Mouse (Mus musculus): ENCODE results near the gene Setd3. TPM values are rescaled to one million over a fixed set of nuclear protein-coding genes. Genes with fewer than 3 reads are reported as not detected.

Setd3 gene
- polyA plus RNA-seq, 1 experiment = 37.9 TPM

DNA sequence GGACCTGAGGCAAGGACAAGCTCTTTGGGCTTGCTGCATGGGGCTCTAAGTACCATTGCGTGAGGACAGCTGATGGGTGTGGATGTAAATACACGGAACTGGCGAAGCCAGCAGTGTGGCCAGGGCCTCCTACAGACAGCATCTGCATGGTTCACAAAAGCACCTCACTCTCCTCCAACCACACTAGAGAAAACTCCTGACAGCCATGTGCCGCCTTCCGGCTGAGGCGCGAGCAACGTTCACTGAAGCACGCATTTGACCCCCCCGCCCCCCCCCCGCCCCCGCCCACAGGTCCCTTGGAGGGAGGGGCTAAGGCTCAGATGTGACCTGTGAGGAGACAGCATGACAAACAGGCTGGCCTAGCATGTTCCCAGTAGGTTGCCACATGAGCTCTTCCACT, 25.9 kb upstream of the Setd3 start:
- TF ChIP-seq CTCF (IDR thresholded peaks at IDR 0.05; ENCODE audit: control insufficient read depth, insufficient read depth, insufficient replicate concordance, low read depth, low read length) (no peak), POLR2A (IDR thresholded peaks at IDR 0.05; ENCODE audit: control insufficient read depth, low read depth, low read length) (no peak)
- Histone ChIP-seq H3K4me1 (ENCODE audit: control insufficient read depth, insufficient read depth, low read length) (no peaks in the 10 kb centered on the region), H3K27me3 (ENCODE audit: control insufficient read depth, insufficient read depth, low read length) (no peaks in the 10 kb centered on the region), H3K4me3 (ENCODE audit: control insufficient read depth, low read depth, low read length) (no peak overlapping the region), H3K36me3 (ENCODE audit: control insufficient read depth, insufficient read depth, low read length) (peaks cover 2% of the 10 kb centered on the region; the same call in 1 of the 2 replicates), H3K27ac (ENCODE audit: control insufficient read depth, insufficient read depth, low read depth, low read length) (no peak overlapping the region)

DNA sequence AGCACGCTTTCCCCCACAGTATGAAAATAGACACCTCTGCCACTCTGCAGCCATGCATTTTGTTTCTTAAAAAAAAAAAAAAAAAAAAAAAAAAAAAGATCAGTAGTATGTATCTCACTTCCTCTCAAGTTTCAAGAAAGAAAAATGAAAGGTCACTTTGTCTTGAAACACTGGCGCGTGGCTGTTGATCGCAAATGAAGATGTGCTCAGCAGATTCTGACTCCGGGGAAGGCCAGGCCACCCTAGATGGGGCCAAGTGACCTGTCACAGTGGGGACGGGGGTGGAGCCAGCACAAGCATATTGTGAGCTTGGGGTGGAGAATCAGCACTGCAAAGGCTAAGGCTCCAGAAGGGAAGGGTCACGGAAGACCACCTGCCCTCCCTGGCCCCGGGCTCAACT, 24.8 kb upstream of the Setd3 start:
- TF ChIP-seq CTCF (IDR thresholded peaks at IDR 0.05; ENCODE audit: control insufficient read depth, insufficient read depth, insufficient replicate concordance, low read depth, low read length) (no peak), POLR2A (IDR thresholded peaks at IDR 0.05; ENCODE audit: control insufficient read depth, low read depth, low read length) (no peak)
- Histone ChIP-seq H3K4me1 (ENCODE audit: control insufficient read depth, insufficient read depth, low read length) (no peaks in the 10 kb centered on the region), H3K27ac (ENCODE audit: control insufficient read depth, insufficient read depth, low read depth, low read length) (no peak overlapping the region), H3K36me3 (ENCODE audit: control insufficient read depth, insufficient read depth, low read length) (peaks cover 5% of the 10 kb centered on the region), H3K27me3 (ENCODE audit: control insufficient read depth, insufficient read depth, low read length) (no peaks in the 10 kb centered on the region), H3K4me3 (ENCODE audit: control insufficient read depth, low read depth, low read length) (no peak overlapping the region)

DNA sequence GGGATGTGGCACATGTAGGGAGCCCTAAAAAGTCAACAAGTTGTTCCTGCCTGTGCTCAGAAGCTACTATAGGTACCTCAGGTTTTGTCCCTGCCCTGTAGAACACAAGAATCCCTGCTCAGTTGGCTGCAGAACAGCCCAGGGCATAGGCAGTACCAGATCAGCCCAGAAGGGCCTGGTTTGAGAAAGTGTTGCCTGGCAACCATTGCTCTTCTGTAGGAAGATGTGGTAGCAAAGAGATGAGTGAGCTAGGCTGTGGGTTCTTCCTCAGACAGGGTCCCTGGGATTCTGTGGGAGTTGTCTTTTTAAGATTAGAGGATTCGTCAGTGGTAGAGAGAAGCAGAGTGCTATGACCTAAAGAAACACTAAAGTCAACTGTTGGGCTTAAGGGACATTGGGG, 21.0 kb upstream of the Setd3 start:
- Histone ChIP-seq H3K27me3 (ENCODE audit: control insufficient read depth, insufficient read depth, low read length) (no peaks in the 10 kb centered on the region), H3K4me3 (ENCODE audit: control insufficient read depth, low read depth, low read length) (no peak overlapping the region), H3K4me1 (ENCODE audit: control insufficient read depth, insufficient read depth, low read length) (no peaks in the 10 kb centered on the region), H3K36me3 (ENCODE audit: control insufficient read depth, insufficient read depth, low read length) (peaks cover 6% of the 10 kb centered on the region), H3K27ac (ENCODE audit: control insufficient read depth, insufficient read depth, low read depth, low read length) (no peak overlapping the region)
- TF ChIP-seq CTCF (IDR thresholded peaks at IDR 0.05; ENCODE audit: control insufficient read depth, insufficient read depth, insufficient replicate concordance, low read depth, low read length) (no peak), POLR2A (IDR thresholded peaks at IDR 0.05; ENCODE audit: control insufficient read depth, low read depth, low read length) (no peak)

DNA sequence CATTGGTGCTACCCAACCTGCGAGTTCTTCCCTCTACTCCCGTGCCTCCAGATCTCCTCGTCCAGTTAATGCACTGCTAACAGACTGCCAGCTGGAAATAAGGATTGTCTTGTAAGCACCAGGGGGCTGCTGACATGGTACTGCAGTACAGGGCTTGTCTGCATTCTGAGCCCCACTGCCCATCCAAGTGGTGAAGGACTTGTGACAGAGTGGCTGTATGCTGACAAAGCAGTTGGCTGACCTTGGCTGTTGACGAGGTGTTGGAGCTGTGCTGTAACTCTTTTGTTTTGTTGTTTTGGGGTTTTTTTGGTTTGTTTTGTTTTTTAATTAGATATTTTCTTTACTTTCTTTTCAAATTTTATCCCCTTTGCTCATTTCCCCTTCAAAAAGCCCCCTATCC, 19.3 kb upstream of the Setd3 start:
- peaks cover 6% of the 10 kb centered on the region for H3K36me3 ChIP-seq (ENCODE audit: control insufficient read depth, insufficient read depth, low read length)
- H3K27me3 ChIP-seq (ENCODE audit: control insufficient read depth, insufficient read depth, low read length) = no peaks in the 10 kb centered on the region
- H3K4me3 ChIP-seq (ENCODE audit: control insufficient read depth, low read depth, low read length) = no peak overlapping the region
- H3K27ac ChIP-seq (ENCODE audit: control insufficient read depth, insufficient read depth, low read depth, low read length) = no peak overlapping the region
- H3K4me1 ChIP-seq (ENCODE audit: control insufficient read depth, insufficient read depth, low read length) = no peaks in the 10 kb centered on the region
- TF ChIP-seq POLR2A (IDR thresholded peaks at IDR 0.05; ENCODE audit: control insufficient read depth, low read depth, low read length) = no peak
- no peak for TF ChIP-seq CTCF (IDR thresholded peaks at IDR 0.05; ENCODE audit: control insufficient read depth, insufficient read depth, insufficient replicate concordance, low read depth, low read length)

DNA sequence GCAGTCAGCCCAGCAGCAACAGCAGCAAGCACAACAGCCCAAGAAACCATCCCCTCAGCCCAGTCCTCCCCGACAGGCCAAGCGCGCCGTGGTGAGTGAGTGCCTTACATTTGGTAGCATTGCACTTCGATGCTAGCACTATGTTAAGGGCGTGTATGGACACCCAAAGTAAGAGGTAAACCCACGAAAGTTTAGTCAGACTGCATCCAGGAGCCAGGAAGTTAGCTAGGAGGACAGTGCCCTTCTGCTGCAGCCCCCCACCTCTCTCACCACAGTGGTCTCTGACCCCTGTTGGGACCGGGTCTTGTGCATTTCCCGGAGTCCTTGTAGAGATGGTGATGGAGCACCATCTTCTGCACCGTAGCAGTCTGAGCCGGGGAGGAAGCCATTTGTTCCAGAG, 16.6 kb upstream of the Setd3 start:
- no peaks in the 10 kb centered on the region for H3K27me3 ChIP-seq (ENCODE audit: control insufficient read depth, insufficient read depth, low read length)

DNA sequence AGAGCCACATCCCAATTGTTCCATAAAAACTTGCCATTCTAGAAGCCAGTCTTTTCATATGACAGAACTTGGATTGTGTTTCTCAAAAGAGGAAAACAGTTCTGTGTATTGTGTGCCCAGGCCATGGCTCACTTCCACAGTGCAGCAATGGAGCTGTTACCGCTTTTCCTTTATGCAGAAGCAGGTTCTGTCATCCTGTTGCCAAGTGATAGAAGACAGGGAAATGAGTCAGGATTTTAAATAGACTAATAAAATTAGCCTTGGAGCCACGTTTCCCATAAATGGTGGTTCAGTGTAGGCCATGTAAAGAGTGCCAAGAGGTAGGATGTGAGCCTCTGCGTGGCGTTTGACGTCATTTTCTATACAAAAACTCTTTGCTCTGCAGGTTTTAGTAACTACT, 14.8 kb upstream of the Setd3 start:
- no peak for TF ChIP-seq POLR2A (IDR thresholded peaks at IDR 0.05; ENCODE audit: control insufficient read depth, low read depth, low read length)
- TF ChIP-seq CTCF (IDR thresholded peaks at IDR 0.05; ENCODE audit: control insufficient read depth, insufficient read depth, insufficient replicate concordance, low read depth, low read length) = no peak
- no peaks in the 10 kb centered on the region for H3K4me1 ChIP-seq (ENCODE audit: control insufficient read depth, insufficient read depth, low read length)
- no peak overlapping the region for H3K27ac ChIP-seq (ENCODE audit: control insufficient read depth, insufficient read depth, low read depth, low read length)
- H3K27me3 ChIP-seq (ENCODE audit: control insufficient read depth, insufficient read depth, low read length) = no peaks in the 10 kb centered on the region
- peaks cover 6% of the 10 kb centered on the region for H3K36me3 ChIP-seq (ENCODE audit: control insufficient read depth, insufficient read depth, low read length)
- no peak overlapping the region for H3K4me3 ChIP-seq (ENCODE audit: control insufficient read depth, low read depth, low read length)

More for the DNA sequence above, 16.6 kb upstream of the Setd3 start:
- H3K4me1 ChIP-seq (ENCODE audit: control insufficient read depth, insufficient read depth, low read length) = no peaks in the 10 kb centered on the region
- H3K36me3 ChIP-seq (ENCODE audit: control insufficient read depth, insufficient read depth, low read length) = peaks cover 8% of the 10 kb centered on the region
- H3K4me3 ChIP-seq (ENCODE audit: control insufficient read depth, low read depth, low read length) = no peak overlapping the region
- no peak for TF ChIP-seq POLR2A (IDR thresholded peaks at IDR 0.05; ENCODE audit: control insufficient read depth, low read depth, low read length)
- TF ChIP-seq CTCF (IDR thresholded peaks at IDR 0.05; ENCODE audit: control insufficient read depth, insufficient read depth, insufficient replicate concordance, low read depth, low read length) = no peak
- H3K27ac ChIP-seq (ENCODE audit: control insufficient read depth, insufficient read depth, low read depth, low read length) = no peak overlapping the region

DNA sequence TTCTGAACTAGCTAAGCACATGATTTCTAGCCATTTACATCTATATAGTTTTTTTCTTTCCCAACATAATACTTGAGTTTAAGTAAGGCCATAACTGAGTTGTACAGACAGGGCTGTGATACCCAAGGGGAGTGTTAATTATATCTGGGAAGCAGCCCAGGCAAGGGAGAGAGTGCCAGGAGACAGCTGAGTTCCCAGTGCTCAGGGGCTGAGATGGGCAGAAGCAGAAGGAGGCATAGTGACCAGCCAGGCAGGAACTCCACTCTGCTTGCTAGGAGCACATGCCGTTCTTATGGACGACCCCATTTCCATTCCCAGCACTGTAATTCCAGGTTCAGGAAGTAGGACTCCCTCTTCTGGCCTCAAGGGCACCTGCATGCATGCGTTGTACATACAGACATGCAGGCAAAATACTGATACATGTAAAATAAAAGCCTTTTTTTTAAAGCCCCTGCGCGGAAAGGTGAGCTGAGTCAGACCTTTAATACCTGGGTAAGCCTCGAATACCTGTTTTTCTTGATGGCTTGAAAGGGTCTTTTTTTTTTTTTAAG, 8.5 kb upstream of the Setd3 start:
- Histone ChIP-seq H3K36me3 (ENCODE audit: control insufficient read depth, insufficient read depth, low read length) (peaks cover 4% of the 10 kb centered on the region), H3K27ac (ENCODE audit: control insufficient read depth, insufficient read depth, low read depth, low read length) (no peak overlapping the region), H3K4me1 (ENCODE audit: control insufficient read depth, insufficient read depth, low read length) (no peaks in the 10 kb centered on the region), H3K27me3 (ENCODE audit: control insufficient read depth, insufficient read depth, low read length) (no peaks in the 10 kb centered on the region), H3K4me3 (ENCODE audit: control insufficient read depth, low read depth, low read length) (no peak overlapping the region)
- no peak for TF ChIP-seq POLR2A (IDR thresholded peaks at IDR 0.05; ENCODE audit: control insufficient read depth, low read depth, low read length)
- no peak for TF ChIP-seq CTCF (IDR thresholded peaks at IDR 0.05; ENCODE audit: control insufficient read depth, insufficient read depth, insufficient replicate concordance, low read depth, low read length)

DNA sequence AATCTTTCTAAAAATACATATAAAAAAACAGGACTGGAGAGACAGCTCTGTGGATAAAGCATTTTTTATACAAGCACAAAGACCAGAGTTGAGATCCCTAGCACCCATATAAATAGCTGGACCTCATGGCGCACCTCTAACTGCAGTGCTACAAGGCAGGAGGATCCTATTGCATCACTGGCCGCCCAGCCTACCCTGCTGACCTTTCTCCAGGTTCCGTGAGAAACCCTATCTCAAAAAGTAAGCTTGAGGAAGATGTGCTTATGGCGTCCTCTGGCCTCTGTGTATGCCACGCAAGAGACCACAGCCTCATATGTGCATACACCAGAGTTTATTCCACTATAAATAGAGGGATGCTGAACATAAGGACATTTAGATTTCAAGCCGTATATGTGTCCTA, 2.6 kb upstream of the Setd3 start:
- H3K4me3 ChIP-seq (ENCODE audit: control insufficient read depth, low read depth, low read length) = no peak overlapping the region
- H3K36me3 ChIP-seq (ENCODE audit: control insufficient read depth, insufficient read depth, low read length) = no peaks in the 10 kb centered on the region
- H3K27me3 ChIP-seq (ENCODE audit: control insufficient read depth, insufficient read depth, low read length) = no peaks in the 10 kb centered on the region
- no peak for TF ChIP-seq CTCF (IDR thresholded peaks at IDR 0.05; ENCODE audit: control insufficient read depth, insufficient read depth, insufficient replicate concordance, low read depth, low read length)
- TF ChIP-seq POLR2A (IDR thresholded peaks at IDR 0.05; ENCODE audit: control insufficient read depth, low read depth, low read length) = no peak
- H3K27ac ChIP-seq (ENCODE audit: control insufficient read depth, insufficient read depth, low read depth, low read length) = no peak overlapping the region
- H3K4me1 ChIP-seq (ENCODE audit: control insufficient read depth, insufficient read depth, low read length) = peaks cover 3% of the 10 kb centered on the region; the same call in 1 of the 2 replicates
